Mouse (Mus musculus): Measurements from ENCODE around the gene H2-M10.4.
"Not testable (repeated sequence)": the region's sequence is repeated elsewhere in the genome, so short reads cannot be mapped to it uniquely, and the experiment has no call there.

The H2-M10.4 gene

DNA sequence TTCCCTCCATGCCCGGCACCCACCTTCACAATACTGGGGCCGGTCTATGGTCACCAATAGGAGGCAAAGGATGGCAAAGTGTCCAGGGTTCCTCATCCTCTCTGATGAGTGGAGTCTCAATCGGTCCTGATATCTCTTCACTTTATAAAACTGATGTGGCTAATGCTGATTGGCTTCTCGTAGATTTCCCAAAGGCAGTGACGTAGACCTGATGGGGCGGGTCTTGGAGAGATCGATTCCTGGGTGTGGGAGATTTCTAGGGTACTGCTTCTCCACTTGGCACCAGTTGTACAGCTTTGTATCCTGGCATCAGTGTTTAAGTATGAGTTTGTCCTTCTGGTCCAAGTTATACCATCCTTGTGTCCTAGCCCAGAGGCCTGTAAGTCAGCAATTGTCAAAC, at the start of gene H2-M10.4:
H2-M10.4 (minus strand) TSS at position 101 of the 400 bp plus-strand sequence.
- DNase-seq: no peak

DNA sequence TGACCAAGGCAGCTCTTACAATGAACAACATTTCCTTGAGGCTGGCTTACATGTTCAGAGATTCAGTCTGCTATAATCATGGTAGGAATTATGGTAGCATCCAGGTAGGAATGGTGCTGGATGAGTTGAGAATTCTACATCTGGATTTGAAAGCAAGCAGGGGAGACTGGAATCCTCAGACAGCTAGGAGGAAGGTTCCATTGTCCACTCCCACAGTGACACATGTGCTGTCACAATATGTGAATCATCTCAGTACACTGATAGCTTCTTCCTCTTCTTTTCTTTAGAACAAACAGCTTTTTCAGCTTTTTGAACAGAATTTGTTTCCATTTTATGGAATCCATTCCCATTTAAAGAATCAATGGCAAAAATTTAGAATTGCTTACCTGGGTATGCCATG, 41.8 kb upstream of the H2-M10.4 start:
- DNase-seq: no peak

DNA sequence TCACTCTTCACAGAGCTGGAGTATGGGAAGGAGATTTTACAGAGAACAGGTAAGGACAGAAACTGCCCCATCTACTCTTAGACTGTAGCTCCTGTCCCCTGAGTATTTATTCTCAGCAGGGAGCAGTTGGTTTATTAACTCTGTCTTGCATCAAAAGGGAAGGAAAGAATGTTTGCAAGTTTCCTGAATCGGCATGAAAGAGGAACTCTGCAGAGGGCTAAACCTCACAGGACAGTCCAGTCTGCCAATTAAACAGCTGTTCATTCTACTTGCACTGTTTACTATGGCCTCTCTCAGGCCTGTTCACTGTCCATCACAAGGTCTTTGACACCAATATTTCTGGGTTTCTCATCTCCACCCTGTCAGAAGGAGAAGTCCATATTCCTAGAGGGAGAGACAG, 38.3 kb upstream of the H2-M10.4 start:
- DNase-seq: no peak

DNA sequence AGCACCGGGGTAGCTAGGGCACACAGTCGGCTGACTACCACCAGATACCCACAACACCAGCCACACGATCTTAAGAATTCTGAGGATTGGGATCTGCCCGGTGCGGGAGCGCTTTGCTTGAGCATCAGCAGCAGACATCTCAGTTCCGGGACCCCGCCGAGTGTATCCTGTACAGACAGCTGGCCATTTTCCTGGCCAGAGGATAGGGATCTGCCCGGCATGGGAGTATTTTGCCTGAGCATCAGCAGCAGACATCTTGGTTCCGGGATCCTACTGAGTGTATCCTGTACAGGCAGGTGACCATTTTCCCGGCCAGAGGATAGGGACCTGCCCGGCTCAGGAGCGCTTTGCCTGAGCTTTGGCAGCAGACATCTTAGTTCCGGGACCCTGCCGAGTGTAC, 26.0 kb upstream of the H2-M10.4 start:
- DNase-seq: not testable (repeated sequence)

DNA sequence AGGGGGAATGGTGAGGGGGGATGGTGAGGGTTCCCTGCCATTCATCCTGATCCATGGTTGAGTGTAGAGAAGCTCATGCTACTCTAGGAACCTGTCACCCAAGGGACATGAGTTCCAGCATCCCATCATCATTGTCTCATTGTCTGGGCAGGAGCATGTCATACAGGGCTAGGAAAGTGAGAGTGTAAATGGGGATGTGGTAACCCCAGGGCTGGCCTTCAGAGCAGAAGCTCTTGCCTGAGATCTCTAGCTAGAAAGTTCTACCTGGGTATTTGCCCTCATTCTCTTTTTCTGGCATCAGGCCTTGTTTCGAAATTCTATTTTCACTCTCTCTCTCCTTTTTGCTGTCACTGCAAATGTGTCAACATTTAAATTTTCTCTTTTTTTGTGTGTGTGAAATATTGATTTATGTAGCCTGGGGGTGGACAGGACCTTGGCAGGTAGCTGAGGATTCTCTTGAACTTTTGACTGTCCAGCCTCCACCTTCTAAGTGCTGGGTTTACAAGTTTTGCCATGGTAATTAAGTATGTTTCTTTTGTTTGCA, 24.6 kb upstream of the H2-M10.4 start:
- no peak for DNase-seq

DNA sequence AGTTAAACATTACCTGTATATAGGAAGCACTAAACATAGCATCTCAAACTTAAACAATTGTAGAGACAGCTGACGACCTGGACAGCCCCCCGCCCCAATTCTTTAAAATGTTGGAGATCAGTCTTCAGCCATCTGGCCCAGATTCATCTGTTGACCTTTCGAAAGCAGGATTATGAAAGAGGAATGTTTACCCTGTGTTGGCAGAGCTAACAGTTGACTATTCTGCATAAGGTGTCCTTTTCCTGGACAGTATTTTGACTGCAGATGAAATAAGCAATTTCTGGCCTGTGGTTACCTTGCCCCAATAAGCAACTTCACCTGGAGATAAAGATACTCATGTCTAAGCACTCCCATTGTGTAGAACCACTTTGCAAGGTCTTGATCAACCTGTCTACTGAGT, 21.7 kb upstream of the H2-M10.4 start:
- DNase-seq: no peak

DNA sequence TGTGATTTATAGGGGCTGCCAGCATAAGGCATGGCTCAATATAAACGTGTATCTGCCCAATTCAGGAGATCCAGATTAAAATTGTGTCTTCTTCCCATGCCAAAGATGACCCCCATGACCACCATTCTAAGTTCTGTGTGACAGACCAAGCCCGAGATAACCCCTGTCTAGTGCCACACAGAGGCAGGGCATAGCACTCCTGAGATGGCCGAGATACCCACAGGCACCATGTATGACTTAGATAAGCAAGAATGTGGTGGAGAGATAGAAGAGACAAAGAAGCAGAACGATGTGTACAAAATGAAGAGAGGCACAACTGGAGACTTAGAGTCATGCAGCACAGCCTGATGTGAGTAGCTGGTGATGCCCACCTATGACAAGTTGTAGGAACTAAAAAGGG, 5.9 kb downstream of the H2-M10.4 start:
- DNase-seq: no peak

DNA sequence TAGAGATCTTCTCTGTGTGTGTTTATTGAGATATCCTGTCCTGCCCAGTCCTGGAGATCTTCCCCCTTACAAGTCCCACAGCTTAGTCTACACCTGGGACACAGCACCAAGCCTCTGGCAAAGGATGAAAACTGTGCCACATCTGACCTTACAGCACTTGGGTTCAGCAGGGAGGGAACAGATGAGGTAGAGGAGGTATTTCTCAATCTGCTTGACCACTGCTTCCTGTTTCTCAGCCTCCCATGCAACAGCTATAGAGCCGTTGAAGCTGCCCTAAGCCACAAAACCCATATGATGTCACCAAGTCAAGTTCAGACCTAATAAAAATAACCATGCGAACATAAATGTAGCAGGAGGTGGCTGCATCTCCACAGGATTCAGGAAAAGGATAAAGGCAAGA, 30.7 kb downstream of the H2-M10.4 start:
- DNase-seq: no peak

DNA sequence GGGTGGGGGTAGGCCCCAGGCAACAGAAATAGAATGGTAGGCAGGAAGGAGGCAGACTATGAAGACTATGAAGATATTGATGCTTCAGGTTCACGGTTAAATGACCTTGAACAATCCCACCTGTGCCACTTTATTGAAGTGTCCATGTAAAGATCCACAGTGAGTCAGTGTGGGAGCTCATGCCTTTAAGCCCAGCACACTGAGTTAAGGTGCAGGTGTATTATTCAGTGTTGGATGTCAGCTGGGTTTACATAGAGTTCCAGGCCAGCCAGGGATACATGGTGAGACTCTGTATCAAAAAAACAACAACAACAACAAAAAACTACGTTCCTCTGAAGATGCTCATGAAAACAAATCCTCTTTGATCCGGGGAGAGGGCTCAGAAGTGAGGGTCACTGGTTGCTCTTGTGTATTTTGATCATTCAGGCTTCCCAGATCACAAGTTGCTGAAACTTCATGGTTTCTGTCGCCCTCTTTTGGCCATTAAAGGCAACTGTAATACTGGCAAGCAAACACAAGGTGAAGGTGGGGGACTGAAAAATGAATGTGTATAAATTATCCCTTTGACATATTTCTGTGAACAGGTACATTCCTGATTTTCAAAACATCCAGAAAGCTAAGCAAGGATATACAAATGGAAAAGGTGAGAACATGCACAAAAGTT, 43.9 kb downstream of the H2-M10.4 start:
- DNase-seq: peak; percentile 34 to 46

DNA sequence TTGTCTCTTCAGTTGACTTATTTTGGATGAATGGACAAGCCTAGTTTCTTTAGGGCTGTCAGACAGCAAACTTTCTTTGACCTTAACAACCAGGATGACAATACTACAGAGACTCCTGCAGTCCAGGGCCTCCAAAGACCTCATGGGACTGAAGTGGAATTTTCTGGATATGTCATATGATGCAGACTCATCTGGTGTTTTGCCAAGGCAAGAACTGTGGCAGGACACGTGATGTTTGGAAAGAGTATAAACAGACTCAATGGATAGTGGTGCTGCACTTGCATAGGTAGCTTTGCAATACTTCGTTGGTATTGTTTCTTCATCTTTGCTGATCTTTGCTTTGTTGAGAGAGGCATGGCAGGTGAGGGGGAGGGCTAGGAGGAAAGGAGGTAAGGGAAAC, 44.7 kb downstream of the H2-M10.4 start:
- no peak for DNase-seq

DNA sequence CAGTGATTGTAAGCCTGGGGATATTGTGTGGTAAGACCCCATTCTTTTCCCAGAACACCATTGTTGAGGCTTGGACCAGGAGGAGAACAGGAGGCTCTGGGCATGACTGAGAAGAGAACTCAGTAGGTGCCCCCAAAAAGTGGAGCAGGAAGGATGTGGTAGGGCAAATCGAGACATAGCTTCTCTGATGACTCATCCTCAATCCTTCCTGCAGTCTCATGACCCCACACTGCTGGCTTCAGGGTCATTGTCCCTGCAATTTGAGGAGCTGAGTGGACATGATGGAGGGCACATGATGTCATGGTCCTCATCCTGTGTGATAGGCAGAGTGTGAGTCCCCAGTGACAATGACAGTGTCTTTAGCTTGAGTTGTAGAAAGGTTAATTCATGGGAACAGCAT, 46.7 kb downstream of the H2-M10.4 start:
- DNase-seq: no peak

DNA sequence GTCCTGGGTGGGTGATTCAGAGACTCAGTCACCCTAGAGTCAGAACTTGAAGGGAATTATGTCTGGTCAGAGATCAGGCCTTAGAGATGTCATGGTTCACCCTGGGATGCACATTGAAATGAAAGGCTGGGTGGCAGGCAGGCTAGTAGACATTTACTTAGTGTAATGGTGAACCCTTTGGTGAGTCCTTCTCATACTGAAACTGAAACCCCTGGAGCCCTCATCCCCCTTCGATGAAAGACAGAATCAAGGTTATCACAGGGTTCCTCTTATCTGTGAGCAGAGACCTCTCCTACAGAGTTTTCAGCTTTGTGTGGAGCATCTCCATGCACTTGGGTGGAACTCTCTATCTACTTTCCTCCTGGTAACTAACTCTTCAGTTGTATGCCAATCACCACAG, 47.8 kb downstream of the H2-M10.4 start:
- no peak for DNase-seq

All from B cell, adult 2 months (primary cell).